Mouse (Mus musculus) ovary, adult 18-20 months (tissue): ENCODE data around the gene Ubtd2.

Source experiments
- DNase-seq: peaks from one replicate; pipeline ENCODE4 v3.0.0; 2022; ENCODE audit warnings: low spot score, mixed read lengths

The Ubtd2 gene

DNA sequence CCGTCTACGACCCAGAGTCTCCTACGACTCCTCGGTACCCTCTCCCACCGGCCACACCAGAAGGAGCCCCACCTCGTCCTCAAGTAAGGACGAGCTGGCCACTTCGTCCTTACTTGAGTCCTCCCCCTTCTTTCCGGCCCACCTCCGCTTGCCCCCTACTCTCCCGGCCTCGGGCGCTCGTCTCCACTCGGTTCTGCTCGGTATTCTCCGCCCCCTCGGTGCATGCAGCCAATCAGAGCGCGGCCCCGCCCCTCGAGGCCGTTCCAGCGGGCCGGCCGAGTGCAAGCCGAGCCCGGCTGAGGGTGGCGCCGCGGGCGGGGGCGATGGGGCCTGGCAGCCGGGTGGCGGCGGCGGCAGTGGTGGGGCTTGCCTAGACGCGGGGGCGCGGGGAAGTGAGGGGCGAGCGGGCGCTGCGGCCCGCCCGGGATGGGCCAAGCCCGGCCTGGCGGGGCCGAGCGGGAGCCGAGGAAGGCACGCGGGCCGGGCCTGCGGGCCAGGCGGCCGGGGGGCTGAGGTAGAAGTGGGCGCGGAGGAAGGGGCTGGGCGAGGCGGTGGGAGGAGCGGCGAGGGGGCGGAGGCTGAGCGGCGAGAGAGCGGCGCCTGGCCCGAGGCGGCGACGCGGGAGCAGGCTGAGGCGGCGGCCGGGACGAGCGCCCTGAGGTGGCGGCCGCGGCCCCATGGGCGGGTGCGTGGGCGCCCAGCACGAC is at the start of gene Ubtd2:
Gene Ubtd2 (plus strand): TSS at position 571 of the 707 bp plus-strand sequence.
- DNase-seq = peak; percentile 93

GRCm38 (mm10) chr11:32407863-32408262 is 47.3 kb upstream of the Ubtd2 start:
- DNase-seq = no peak

DNA sequence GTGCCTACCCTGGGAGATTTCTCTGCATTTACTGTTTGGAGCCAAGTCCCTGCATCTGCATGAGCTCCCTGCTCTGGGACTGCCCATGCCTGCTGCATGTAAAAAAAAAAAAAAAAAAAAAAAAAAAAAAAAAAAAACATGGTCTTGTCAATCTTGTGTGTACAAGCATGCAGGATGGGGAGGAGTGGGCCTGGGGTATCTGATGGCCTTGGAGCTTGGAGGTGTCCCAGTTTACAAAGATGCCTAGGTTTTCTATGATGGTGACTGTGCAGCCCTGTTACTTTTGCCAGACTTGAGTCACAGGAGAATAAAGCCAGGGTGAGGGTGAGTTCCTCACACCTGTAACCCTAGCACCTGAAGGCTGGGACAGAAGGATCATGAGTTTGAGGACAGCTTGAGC is 46.1 kb upstream of the Ubtd2 start:
- no peak for DNase-seq

DNA sequence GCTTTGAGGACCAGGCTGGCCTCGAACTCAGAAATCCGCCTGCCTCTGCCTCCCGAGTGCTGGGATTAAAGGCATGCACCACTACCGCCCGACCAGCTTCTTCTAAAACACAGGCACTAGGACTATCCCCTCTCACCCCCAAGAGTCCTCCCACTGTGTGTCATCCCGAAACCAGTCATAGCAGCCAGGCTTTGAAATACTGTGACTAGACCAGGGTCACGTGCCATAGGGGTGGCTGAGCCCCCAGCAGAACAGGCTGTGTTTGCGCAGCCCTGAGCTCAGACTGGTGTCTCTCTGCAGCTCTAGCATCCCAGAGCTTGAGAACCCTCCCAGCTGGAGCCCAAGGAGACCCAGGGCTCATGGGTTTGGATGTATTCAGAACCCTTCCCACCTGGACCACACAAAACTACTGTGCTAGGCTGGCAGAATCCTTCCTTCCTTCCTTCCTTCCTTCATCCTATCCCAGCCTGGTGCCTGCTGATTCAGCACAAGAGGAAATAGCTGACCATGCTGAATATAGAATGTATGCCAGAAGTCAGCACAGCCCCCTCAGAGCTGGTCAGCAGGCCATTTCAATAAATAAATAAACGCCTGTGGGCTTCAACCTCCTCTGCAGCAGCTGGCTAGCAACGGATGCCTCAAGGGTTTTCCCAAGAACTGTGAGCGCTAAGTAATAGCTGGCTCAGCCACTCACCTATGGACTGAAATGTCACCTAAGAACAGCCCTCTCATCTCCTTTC is 45.2 kb upstream of the Ubtd2 start:
- DNase-seq = no peak

DNA sequence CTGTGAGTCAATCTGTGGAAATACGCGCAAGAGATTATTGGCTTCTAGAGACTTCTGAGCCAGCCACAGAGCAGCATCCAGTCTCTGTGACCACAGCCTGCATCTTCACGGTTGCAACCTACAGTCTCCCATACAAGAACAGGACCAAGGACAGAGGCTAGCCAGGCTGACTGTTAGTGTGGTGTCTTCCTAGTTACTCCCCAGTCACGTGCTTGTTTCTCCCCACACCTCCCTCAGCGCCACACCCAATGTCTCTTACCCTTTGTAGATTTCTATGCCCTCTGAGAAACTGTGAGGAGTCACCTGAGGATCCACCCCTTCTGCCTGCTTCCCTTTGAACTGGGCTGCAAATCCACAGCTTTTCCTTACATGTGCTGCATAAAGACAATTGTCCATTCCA is 35.2 kb upstream of the Ubtd2 start:
- no peak for DNase-seq

DNA sequence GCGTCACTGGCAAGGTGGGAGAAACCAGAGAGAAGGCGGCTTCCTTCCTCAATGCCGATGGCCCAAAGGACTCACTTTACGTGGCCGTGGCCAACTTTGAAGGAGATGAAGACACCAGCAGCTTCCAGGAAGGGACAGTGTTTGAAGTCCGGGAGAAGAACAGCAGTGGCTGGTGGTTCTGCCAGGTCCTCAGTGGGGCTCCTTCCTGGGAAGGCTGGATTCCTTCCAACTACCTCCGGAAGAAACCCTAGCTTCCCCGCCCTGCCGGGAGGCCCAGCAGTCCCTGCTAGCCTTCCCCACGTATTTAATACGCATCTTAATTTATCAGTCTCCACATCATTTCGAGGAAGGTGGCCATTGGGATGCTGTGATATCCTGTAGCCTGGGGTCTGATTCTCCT is 31.9 kb upstream of the Ubtd2 start:
- DNase-seq = no peak

DNA sequence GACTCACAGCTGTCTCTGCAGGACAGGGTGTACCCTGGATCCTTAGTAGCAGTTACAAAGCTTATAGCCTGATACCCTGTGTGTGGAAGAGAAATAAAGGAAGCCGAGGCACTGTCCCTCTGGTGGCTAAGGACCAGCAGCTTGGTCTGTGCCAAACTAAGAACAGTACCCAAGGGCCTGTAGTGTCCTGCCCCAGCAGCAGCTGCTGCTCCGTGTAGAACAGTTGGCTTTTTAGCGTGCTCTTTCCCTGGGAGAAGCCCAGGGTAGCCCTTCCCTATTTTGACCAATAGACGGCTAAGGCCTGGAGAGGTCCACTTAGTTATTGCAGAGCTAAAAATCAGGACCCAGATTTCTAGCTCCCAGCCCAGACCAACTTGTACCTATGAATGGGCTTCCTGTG is 30.6 kb upstream of the Ubtd2 start:
- DNase-seq = no peak

DNA sequence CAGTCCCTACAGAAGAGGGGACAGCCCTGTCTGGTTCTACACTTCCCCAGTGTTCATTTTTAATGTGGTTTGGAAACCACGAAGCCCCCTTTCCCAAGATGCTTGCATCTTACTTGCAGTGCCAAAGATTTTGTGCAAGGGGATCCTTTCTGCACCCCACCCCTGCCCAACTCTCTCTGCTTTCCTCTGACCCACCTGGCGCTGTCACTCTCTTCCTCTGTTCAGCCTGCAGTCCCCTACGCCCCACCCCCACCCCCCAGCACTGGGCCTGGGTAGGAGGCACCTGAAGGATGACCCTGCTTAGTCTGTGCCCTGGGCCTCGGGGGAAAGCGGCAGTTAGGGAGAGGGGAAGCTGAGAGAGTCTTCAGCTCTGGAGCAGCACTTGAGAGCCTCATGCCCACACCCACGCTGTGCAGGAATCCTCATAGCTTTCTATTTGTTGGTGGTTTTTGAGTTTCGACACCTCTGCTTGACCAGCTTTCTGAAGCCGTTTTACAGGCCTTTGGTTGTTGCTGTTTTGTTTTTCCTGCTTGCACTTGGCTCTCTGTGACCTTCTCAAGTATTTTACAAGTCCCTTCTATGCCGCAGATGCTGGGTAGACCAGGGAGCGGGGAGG is 30.0 kb upstream of the Ubtd2 start:
- no peak for DNase-seq

DNA sequence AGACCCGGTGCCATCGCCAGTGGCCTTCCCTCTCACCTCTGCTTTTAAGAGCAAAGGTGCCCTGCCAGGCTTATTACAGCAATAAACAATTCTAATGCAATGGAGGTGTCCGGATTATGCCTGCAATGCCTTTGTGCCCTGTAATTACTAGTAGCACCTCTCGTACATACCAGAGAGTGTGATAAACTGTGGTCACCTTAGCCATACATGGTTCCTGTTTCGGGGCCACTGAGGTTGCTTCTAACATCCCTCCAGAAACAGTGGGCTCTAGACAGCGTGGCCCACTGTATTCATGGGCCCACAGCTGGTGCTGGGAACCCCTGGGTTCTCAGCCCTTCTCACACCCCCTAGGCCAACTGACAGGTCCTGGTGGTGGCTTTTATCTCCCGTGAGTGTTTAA is 27.6 kb upstream of the Ubtd2 start:
- no peak for DNase-seq

GRCm38 (mm10) chr11:32435410-32436060 is 19.6 kb upstream of the Ubtd2 start:
- DNase-seq = peak; percentile 55

DNA sequence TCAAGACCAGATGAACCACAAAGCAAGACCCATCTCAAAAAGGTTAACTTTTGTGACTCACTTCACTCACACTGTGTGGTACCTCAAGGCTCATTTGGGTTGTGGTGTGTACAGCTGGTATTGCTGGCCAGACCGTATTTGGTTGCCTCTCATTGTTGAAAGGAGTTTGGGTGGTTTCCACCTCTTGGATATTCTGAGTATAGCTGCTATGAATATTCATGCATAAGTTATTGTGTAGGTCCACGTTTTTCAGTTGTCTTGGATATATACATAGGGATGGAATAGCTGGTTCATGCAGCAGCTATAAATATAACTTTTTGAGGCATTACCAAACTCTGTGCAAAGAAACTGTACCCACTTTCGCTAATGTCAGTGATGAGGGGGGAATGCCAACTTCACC is 12.6 kb upstream of the Ubtd2 start:
- no peak for DNase-seq

GRCm38 (mm10) chr11:32444266-32444665 is 10.9 kb upstream of the Ubtd2 start:
- no peak for DNase-seq

DNA sequence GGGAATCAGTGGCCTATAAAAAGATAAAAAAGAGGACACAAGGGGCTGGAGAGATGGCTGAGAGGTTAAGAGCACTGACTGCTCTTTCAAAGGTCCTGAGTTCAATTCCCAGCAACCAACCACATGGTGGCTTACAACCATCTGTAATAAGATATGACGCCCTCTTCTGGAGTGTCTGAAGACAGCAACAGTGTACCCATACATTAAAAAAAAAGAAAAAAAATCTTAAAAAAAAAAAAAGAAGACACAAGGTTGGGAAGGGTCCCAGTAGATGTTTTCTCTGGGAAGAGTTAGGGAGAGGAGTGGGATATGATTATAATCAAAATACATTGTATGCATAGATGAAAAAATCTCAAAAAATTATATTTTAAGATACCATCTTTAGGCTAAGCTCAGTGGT is 10.0 kb upstream of the Ubtd2 start:
- DNase-seq = no peak

DNA sequence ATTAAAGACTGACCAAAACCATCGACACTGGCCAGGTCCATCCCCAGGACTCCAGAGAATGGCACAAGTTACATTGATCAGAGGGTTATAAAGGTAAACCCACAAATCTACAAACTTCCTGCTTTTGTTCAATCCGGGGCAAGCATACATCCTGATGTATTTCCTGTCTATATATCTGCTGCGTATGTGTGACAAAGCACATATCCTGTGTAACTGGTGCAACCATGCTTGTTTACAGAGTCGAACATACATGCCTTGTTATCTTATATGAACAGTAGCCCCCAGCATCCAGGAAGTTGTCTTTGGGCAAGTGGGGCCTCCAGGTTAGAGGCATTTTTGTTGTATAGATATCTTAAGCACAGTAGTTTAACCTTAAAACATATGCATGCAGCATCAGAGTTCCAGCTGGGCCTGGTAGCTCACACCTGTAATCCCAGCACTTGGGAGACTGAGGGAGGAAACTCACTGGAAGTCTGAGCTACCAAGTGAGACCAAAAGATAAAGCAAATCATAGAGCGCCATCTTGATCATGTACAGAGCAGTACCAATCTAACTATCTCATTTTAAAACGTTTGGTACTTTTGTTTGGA is 9.4 kb upstream of the Ubtd2 start:
- DNase-seq = no peak

GRCm38 (mm10) chr11:32450216-32450615 is 5.0 kb upstream of the Ubtd2 start:
- DNase-seq = peak; percentile 21

GRCm38 (mm10) chr11:32451306-32451705 is 3.9 kb upstream of the Ubtd2 start:
- no peak for DNase-seq

- no peak for DNase-seq
These were observed 2.4 kb upstream of the Ubtd2 start for GRCm38 (mm10) chr11:32452745-32453144.

GRCm38 (mm10) chr11:32453353-32453915 is 1.7 kb upstream of the Ubtd2 start:
- DNase-seq = no peak

DNA sequence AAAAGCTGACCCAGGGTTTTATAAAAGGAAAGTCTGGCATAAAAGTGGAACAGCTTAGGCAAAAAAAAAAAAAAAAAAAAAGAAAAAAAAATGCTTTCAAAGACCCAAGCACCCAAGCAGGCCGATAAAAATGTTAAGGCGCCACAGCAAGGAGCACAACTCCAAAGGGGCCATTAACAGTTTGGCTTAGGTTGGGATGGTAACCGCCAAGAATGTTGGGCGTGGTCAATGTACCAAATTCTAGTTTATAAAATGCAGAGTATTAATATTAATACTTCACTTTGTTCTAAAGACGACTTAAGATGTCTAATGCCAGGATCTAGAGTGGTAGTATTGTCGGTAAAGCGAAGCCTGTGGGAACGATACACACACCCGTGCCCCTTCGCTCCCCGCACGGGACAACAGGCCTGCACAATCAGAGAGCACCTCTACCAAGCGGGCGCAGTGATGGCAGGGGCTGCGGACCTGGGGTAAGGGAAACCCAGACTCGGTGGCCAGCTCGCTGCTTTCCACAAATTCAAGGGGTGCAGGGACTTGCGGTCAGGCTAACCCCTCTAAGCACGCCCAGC is 855 bp upstream of the Ubtd2 start:
- DNase-seq = no peak

DNA sequence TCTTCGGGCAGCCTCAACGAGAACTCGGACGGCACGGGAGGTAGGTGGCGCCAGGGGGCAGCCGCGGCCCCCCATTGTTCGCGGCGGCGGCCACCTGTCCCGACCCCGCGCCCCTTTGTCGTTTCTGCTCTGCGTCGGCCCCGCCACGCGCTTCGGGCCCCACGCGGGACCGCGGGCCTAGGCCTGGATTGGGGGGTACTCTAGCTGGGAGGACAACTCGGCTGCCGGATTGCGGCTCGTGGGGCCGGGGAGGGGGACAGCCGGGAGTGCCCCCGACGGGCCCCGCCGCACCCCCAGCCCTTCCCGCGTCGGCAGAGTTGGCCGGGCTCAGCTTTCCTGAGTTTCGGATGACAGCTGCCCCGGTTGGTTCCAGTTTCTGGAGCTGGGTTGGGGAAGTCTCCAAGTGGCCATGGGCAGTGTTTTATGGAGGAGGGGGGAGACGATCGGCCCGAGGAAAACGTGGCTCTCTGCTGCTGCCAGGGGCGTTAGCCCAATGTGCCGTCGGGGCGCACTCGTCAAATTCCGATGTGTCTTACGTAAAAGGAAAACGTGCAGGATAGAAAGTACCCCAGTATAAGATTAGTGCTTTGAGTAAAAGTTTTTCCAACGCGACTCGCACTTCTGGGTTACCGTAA is 454 bp downstream of the Ubtd2 start:
- peak; percentile 10 for DNase-seq

- DNase-seq = no peak
These were observed 1.2 kb downstream of the Ubtd2 start for GRCm38 (mm10) chr11:32456356-32456755.
